Mouse (Mus musculus): ENCODE measurements around the gene Zfp429. TPM values are rescaled to one million over a fixed set of nuclear protein-coding genes. Genes with fewer than 3 reads are reported as not detected.
A peak's percentile ranks its signal among the peaks of the same experiment; 100 is the strongest.
"Not testable (repeated sequence)": the region's sequence is repeated elsewhere in the genome, so short reads cannot be mapped to it uniquely, and the experiment has no call there.

Zfp429 gene
- polyA plus RNA-seq (2015; fragmentation: Nextera tagmentation; extraction: Ambion mirVana): 4.1 and 4.8 TPM in 2 replicates

- Histone ChIP-seq H3K4me3 (ENCODE audit: low read depth, low read length) (peak within 1 kb of the TSS; percentile 58), H3K9ac (ENCODE audit: low read length) (peak within 1 kb of the TSS; percentile 65), H3K4me2 (replicated peaks; ENCODE audit: low read depth) (peak within 1 kb of the TSS; percentile 58)
- DNase-seq (ENCODE audit: low spot score): peak; percentile 78
- peak; percentile 93 for ATAC-seq (ENCODE audit: low FRiP score, low TSS enrichment)
- not testable (repeated sequence) for H3K4me1 ChIP-seq (replicated peaks; ENCODE audit: control insufficient read depth, insufficient read depth); H3K27me3 ChIP-seq (ENCODE audit: control insufficient read depth, insufficient read depth, low read length); H3K36me3 ChIP-seq (ENCODE audit: control insufficient read depth, insufficient read depth, low read length); H3K27ac ChIP-seq (replicated peaks); H3K9me3 ChIP-seq (ENCODE audit: control insufficient read depth, low read length)
- WGBS: 4% methylated on average over 14 of the region's 16 CpGs
These were observed at the start of gene Zfp429 for GRCm38 (mm10) chr13:67399183-67399903. Zfp429 (minus strand) TSS chr13:67399819.

DNA sequence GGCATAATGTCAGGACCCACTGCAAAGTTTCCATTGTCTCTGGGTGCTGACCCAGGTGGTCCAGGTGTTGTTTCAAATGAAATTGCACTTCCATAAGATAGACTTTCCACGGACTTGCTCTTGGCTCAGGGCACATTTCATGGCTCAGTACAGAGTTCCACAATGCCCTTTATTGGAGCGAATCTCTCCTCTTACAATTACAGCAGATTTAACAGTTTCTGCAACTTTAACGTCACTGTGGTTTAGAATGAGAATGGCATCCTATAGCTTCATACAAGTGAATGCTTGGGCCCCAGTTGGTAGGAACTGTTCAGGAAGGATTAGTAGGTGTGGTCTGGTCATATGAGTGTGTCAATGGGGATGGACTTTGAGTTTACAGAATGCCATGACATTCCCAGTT is 37.5 kb upstream of the Zfp429 start:
- H3K4me3 ChIP-seq (ENCODE audit: low read depth, low read length); H3K27ac ChIP-seq (replicated peaks); H3K9me3 ChIP-seq (ENCODE audit: control insufficient read depth, low read length); H3K4me1 ChIP-seq (replicated peaks; ENCODE audit: control insufficient read depth, insufficient read depth); DNase-seq (ENCODE audit: low spot score); H3K27me3 ChIP-seq (ENCODE audit: control insufficient read depth, insufficient read depth, low read length); ATAC-seq (ENCODE audit: low FRiP score, low TSS enrichment); H3K9ac ChIP-seq (ENCODE audit: low read length); H3K36me3 ChIP-seq (ENCODE audit: control insufficient read depth, insufficient read depth, low read length); H3K4me2 ChIP-seq (replicated peaks; ENCODE audit: low read depth): not testable (repeated sequence)
- WGBS: 86% methylated on average over 1 of the region's 3 CpGs

GRCm38 (mm10) chr13:67428116-67428515 is 28.5 kb upstream of the Zfp429 start:
- no peak for TF ChIP-seq EP300 (optimal IDR thresholded peaks at IDR 0.05)
- TF ChIP-seq CTCF (IDR thresholded peaks at IDR 0.05; ENCODE audit: low read depth): no peak
- DNase-seq (ENCODE audit: low spot score) (no peak), ATAC-seq (ENCODE audit: low FRiP score, low TSS enrichment) (no peak)
- H3K27ac ChIP-seq (replicated peaks): no peak overlapping the region
- no peak overlapping the region for H3K9ac ChIP-seq (ENCODE audit: low read length)
- WGBS: 74% methylated on average over 3 of the region's 3 CpGs
- H3K4me3 ChIP-seq (ENCODE audit: low read depth, low read length): no peak overlapping the region
- H3K36me3 ChIP-seq (ENCODE audit: control insufficient read depth, insufficient read depth, low read length): no peaks in the 10 kb centered on the region
- H3K27me3 ChIP-seq (ENCODE audit: control insufficient read depth, insufficient read depth, low read length): no peaks in the 10 kb centered on the region
- no peak overlapping the region for H3K4me2 ChIP-seq (replicated peaks; ENCODE audit: low read depth)
- no peaks in the 10 kb centered on the region for H3K9me3 ChIP-seq (ENCODE audit: control insufficient read depth, low read length)
- H3K4me1 ChIP-seq (replicated peaks; ENCODE audit: control insufficient read depth, insufficient read depth): no peaks in the 10 kb centered on the region

DNA sequence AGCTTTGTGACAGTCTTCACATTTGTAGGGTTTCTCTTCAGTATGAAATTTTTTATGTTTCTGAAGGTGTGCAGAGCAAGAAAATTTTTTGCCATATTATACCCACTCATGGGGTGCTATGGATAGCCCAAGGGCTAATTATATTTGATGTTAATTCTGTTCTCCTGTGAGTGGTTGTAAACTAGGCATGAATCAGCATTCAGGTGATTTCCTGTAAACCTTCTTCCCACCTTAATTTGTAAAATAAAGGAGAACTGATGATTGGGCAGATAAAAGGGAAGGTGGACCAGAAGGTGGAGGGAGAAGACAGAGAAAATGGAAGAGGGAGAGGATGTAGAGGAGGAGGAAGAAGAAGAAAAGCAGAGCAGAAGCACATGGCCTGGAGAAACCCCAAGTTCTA is 26.1 kb upstream of the Zfp429 start:
- H3K4me2 ChIP-seq (replicated peaks; ENCODE audit: low read depth); H3K9ac ChIP-seq (ENCODE audit: low read length); H3K9me3 ChIP-seq (ENCODE audit: control insufficient read depth, low read length); H3K4me1 ChIP-seq (replicated peaks; ENCODE audit: control insufficient read depth, insufficient read depth); H3K27me3 ChIP-seq (ENCODE audit: control insufficient read depth, insufficient read depth, low read length); H3K4me3 ChIP-seq (ENCODE audit: low read depth, low read length); DNase-seq (ENCODE audit: low spot score); H3K27ac ChIP-seq (replicated peaks); H3K36me3 ChIP-seq (ENCODE audit: control insufficient read depth, insufficient read depth, low read length); ATAC-seq (ENCODE audit: low FRiP score, low TSS enrichment): not testable (repeated sequence)

DNA sequence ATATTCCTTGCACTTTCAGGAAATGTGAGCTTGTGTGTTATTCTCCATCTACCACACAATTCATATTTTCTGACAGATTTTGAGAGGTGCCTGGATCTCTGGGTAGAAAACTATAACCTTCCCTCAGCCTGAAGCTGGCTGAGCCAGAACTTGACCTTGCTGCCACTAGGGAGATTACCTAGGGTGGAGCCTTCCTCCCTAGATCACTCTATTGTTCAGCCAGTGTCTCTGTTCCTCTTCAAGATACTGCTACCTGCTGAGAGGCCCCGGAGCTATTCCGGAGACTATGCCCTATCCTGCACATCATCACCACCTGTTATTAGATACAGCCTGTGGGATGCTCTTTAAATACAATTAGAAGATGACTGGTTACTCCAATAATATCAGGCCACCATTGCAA is 22.9 kb upstream of the Zfp429 start:
- not testable (repeated sequence) for H3K36me3 ChIP-seq (ENCODE audit: control insufficient read depth, insufficient read depth, low read length); H3K4me1 ChIP-seq (replicated peaks; ENCODE audit: control insufficient read depth, insufficient read depth); H3K27me3 ChIP-seq (ENCODE audit: control insufficient read depth, insufficient read depth, low read length); DNase-seq (ENCODE audit: low spot score); H3K4me3 ChIP-seq (ENCODE audit: low read depth, low read length); H3K9ac ChIP-seq (ENCODE audit: low read length); H3K4me2 ChIP-seq (replicated peaks; ENCODE audit: low read depth); H3K9me3 ChIP-seq (ENCODE audit: control insufficient read depth, low read length); ATAC-seq (ENCODE audit: low FRiP score, low TSS enrichment); H3K27ac ChIP-seq (replicated peaks)
- 81% methylated on average over 2 of the region's 2 CpGs for WGBS

DNA sequence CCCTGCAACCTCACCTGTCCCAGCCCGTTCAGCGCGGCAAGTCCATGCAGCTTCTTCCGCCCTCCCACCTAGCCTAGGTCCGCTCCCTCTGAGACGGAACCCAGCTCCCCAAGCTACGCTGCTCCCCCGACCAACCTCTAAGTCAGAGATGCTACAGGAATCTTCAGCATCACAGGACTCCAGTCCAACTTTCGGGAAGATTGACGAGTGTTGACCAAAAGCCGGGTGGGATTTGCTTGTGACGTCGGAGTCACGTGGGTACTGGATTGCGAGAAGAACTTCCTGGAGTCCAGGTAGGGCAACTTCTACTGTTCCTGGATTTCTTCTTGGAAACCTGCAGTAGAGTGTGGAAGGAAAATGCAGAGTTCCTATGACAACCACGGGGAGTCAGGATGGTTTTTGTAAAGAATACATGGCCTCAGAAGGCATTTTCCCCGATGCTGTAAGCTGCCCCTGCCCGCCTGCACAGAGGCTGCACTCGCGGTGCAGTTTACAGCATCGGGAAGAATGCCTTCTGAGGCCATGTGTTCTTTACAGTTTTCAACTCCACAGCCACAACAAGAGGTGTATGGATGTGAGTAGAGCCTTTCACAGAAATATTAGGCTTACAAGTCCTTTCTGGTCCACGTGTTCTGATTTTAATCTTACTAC is 21.7 kb upstream of the Zfp429 start, which contains the start of gene Zfp459:
Gene Zfp459 (minus strand): TSS at position 212 of the 651 bp plus-strand sequence.
- DNase-seq (ENCODE audit: low spot score) (peak; percentile 76), ATAC-seq (ENCODE audit: low FRiP score, low TSS enrichment) (peak; percentile 92)
- H3K4me3 ChIP-seq (ENCODE audit: low read depth, low read length): peak within 1 kb of the TSS; percentile 54
- no peaks in the 10 kb centered on the region for H3K9me3 ChIP-seq (ENCODE audit: control insufficient read depth, low read length)
- no peaks in the 10 kb centered on the region for H3K4me1 ChIP-seq (replicated peaks; ENCODE audit: control insufficient read depth, insufficient read depth)
- H3K36me3 ChIP-seq (ENCODE audit: control insufficient read depth, insufficient read depth, low read length): no peaks in the 10 kb centered on the region
- TF ChIP-seq CTCF (IDR thresholded peaks at IDR 0.05; ENCODE audit: low read depth) (no peak), EP300 (optimal IDR thresholded peaks at IDR 0.05) (no peak)
- H3K4me2 ChIP-seq (replicated peaks; ENCODE audit: low read depth): peak within 1 kb of the TSS; percentile 71
- no peaks in the 10 kb centered on the region for H3K27me3 ChIP-seq (ENCODE audit: control insufficient read depth, insufficient read depth, low read length)
- 1% methylated on average over 22 of the region's 22 CpGs for WGBS
- peak within 1 kb of the TSS; percentile 45; the same call in 1 of the 2 replicates for H3K27ac ChIP-seq (replicated peaks)
- peak within 1 kb of the TSS; percentile 51 for H3K9ac ChIP-seq (ENCODE audit: low read length)
